Mouse (Mus musculus) limb, embryonic 14.5 days (tissue): Measurements from ENCODE around the gene Steap3. TPM values are rescaled to one million over a fixed set of nuclear protein-coding genes. Genes with fewer than 3 reads are reported as not detected.

ENCODE experiments used
- ATAC-seq: fragments of 200-750 bp; cut with Nextera tagmentation; 2 replicates; pipeline ENCODE4 v1.8.0; 2017; ENCODE audit warnings: low read depth, moderate number of reproducible peaks, moderate TSS enrichment; ENCODE audit not compliant: low FRiP score
- DNase-seq: peaks from one replicate; pipeline ENCODE4 v3.0.0-alpha.2; 2015; ENCODE audit warnings: low spot score
- H3K27ac ChIP-seq: fragments of 300-500 bp; sonication (generic); replicated peaks from 2 replicates; pipeline ENCODE4 v1.5.1; 2014; ENCODE audit warnings: low read depth, mild to moderate bottlenecking, low read length, moderate library complexity, mixed read lengths
- H3K27me3 ChIP-seq: fragments of 300-500 bp; sonication (generic); 2 replicates; pipeline ENCODE4 v1.6.1; 2014; ENCODE audit warnings: low read length, mixed read lengths; ENCODE audit not compliant: control insufficient read depth, insufficient read depth
- H3K36me3 ChIP-seq: fragments of 300-500 bp; sonication (generic); 2 replicates; pipeline ENCODE4 v1.6.1; 2014; ENCODE audit warnings: mild to moderate bottlenecking, low read length, moderate library complexity, mixed read lengths; ENCODE audit not compliant: control insufficient read depth, insufficient read depth
- H3K4me1 ChIP-seq: fragments of 300-500 bp; sonication (generic); 2 replicates; pipeline ENCODE4 v1.6.1; 2014; ENCODE audit warnings: antibody characterized with exemption, low read length, mixed read lengths; ENCODE audit not compliant: control insufficient read depth, insufficient read depth
- H3K4me2 ChIP-seq: fragments of 300-500 bp; sonication (generic); replicated peaks from 2 replicates; pipeline ENCODE4 v1.6.1; 2014; ENCODE audit warnings: low read depth, mild to moderate bottlenecking, low read length, moderate library complexity; ENCODE audit not compliant: severe bottlenecking
- H3K4me3 ChIP-seq: fragments of 300-500 bp; sonication (generic); replicated peaks from 2 replicates; pipeline ENCODE4 v1.5.1; 2014; ENCODE audit warnings: low read length
- H3K9ac ChIP-seq: fragments of 300-500 bp; sonication (generic); 2 replicates; pipeline ENCODE4 v1.6.1; 2014; ENCODE audit warnings: mild to moderate bottlenecking, low read depth, low read length, moderate library complexity; ENCODE audit not compliant: severe bottlenecking
- H3K9me3 ChIP-seq: fragments of 300-500 bp; sonication (generic); 2 replicates; pipeline ENCODE4 v1.6.1; 2016; ENCODE audit warnings: low read length; ENCODE audit not compliant: control insufficient read depth
- POLR2A ChIP-seq: fragments of 200-500 bp; IDR thresholded peaks from 2 replicates; pipeline ENCODE4 v1.8.0; 2012; ENCODE audit warnings: inconsistent platforms, mild to moderate bottlenecking, moderate library complexity, borderline replicate concordance; ENCODE audit not compliant: insufficient read depth, insufficient read length; ENCODE audit errors: extremely low read depth
- WGBS: fragments of 180-500 bp; shearing (Covaris S2); extraction: QIAGEN DNeasy Blood & Tissue Kit; methylation state at CpG from one replicate; pipeline ENCODE4 v1.1.7; 2014; 5-methylcytosine and 5-hydroxymethylcytosine counted together
- polyA plus RNA-seq, 2 experiments: library from polyadenylated mRNA; depleted of rRNA in 1 of 2; stranded (reverse) in 1 of 2; unstranded in 1 of 2; fragments of >200 nt; fragmentation: Nextera tagmentation in 1 of 2; extraction: Ambion mirVana in 1 of 2; gene quantifications; 2 replicates each; pipeline versions ENCODE4 v1.2.1 to v1.2.3; 2012 to 2014

The Steap3 gene
- polyA plus RNA-seq, 2 experiments, result 8.1 to 9.1 TPM

GRCm38 (mm10) chr1:120145527-120146216 lies 126.8 kb downstream of the Steap3 start:
- ATAC-seq (no peak), DNase-seq (no peak)
- no peaks in the 10 kb centered on the region for H3K36me3 ChIP-seq
- TF ChIP-seq POLR2A, result no peak
- no peak overlapping the region for H3K4me2 ChIP-seq
- no peak overlapping the region for H3K4me3 ChIP-seq
- no peak overlapping the region for H3K27ac ChIP-seq
- H3K4me1 ChIP-seq, result peaks cover 3% of the 10 kb centered on the region; the same call in 1 of the 2 replicates
- no peaks in the 10 kb centered on the region for H3K9me3 ChIP-seq
- no peaks in the 10 kb centered on the region for H3K27me3 ChIP-seq
- WGBS, result 85% methylated on average over 8 of the region's 8 CpGs
- no peak overlapping the region for H3K9ac ChIP-seq

- Histone ChIP-seq H3K27me3 (no peaks in the 10 kb centered on the region), H3K9me3 (no peaks in the 10 kb centered on the region), H3K9ac (no peak overlapping the region), H3K4me1 (peaks cover 3% of the 10 kb centered on the region; the same call in 1 of the 2 replicates), H3K4me3 (no peak overlapping the region), H3K27ac (no peak overlapping the region), H3K4me2 (no peak overlapping the region), H3K36me3 (no peaks in the 10 kb centered on the region)
- WGBS, result 44% methylated on average over 5 of the region's 5 CpGs
- TF ChIP-seq POLR2A, result no peak
- no peak for ATAC-seq
- DNase-seq, result no peak
These were observed 130.0 kb downstream of the Steap3 start for GRCm38 (mm10) chr1:120142551-120142950.

Other genes with a start within 250 kb of the Steap3 start
- 6.2 and 9.7 TPM in 2 replicates for gene Tmem37, start 198.6 kb downstream of the Steap3 start, polyA plus RNA-seq (2012; rRNA removed)
- gene Tmem37, start 198.6 kb downstream of the Steap3 start, polyA plus RNA-seq (2014; fragmentation: Nextera tagmentation; extraction: Ambion mirVana), result 7.1 and 9.7 TPM in 2 replicates
- gene Dbi, start 151.6 kb downstream of the Steap3 start, polyA plus RNA-seq (2012; rRNA removed), result 313 and 381 TPM in 2 replicates
- 660 and 749 TPM in 2 replicates for gene Dbi, start 151.6 kb downstream of the Steap3 start, polyA plus RNA-seq (2014; fragmentation: Nextera tagmentation; extraction: Ambion mirVana)
- gene 3110009E18Rik, start 151.5 kb downstream of the Steap3 start, polyA plus RNA-seq (2012; rRNA removed), result 6.4 and 11.4 TPM in 2 replicates
- gene 3110009E18Rik, start 151.5 kb downstream of the Steap3 start, polyA plus RNA-seq (2014; fragmentation: Nextera tagmentation; extraction: Ambion mirVana), result 19.8 and 20.9 TPM in 2 replicates
- gene C1ql2, start 67.9 kb upstream of the Steap3 start, polyA plus RNA-seq (2012; rRNA removed), result 0.03 and 0.05 TPM in 2 replicates
- not detected in 2 replicates for gene C1ql2, start 67.9 kb upstream of the Steap3 start, polyA plus RNA-seq (2014; fragmentation: Nextera tagmentation; extraction: Ambion mirVana)
- gene Marco, start 232.3 kb upstream of the Steap3 start, polyA plus RNA-seq (2012; rRNA removed), result 0.10 and 0.31 TPM in 2 replicates
- 0.22 TPM in 1 of 2 replicates, not detected in the other for gene Marco, start 232.3 kb upstream of the Steap3 start, polyA plus RNA-seq (2014; fragmentation: Nextera tagmentation; extraction: Ambion mirVana)